Mouse (Mus musculus) layer of hippocampus, postnatal 14 days (tissue): ENCODE measurements around the gene Hrh3. TPM values are rescaled to one million over a fixed set of nuclear protein-coding genes. Genes with fewer than 3 reads are reported as not detected.

ENCODE experiments used
- DNase-seq, 2 experiments: peaks; one replicate each; pipeline ENCODE4 v3.0.0; 2021 to 2022; ENCODE audit warnings: low spot score in 2 of 2, mixed read lengths in 1 of 2
- total RNA-seq, 2 experiments: library from RNA; stranded (reverse); gene quantifications; 2 replicates each; pipeline ENCODE4 v1.2.3; 2021

The Hrh3 gene
- total RNA-seq, 2 experiments from 2014 or later = 24.8 to 33.6 TPM

DNA sequence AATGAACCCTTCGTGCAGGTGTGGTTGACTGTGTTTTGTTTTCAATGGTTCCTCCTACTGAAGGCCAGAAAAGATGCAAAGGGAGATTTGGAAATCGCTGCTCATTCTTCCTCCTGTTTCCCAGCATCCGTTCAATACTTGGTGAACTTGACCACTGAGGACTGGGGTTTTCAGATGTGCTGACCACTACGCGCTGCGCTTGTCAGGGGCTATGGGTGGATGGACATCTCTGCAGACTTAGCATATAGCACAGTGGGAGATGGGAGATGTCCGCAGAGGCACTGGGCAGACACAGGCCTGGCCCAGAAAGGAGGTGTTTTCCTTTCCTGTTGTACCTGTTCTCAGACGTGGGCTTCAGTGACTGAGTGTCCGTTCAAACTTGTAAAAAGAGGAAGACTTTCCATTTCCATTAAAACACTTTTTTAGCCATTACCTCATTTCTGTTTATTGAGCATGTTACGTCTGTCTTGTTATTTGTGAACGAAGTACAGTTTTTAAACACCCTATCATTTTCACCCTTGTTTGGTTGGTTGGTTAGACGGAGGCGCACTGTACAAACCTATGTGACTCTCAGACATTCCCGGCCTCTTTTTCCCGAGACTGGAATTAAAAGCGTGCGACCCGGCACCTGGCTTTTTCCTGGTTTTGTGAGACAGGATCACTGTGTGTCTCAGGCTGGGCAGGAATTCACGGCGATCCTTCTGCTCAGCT is 34.4 kb downstream of the Hrh3 start:
- DNase-seq = no peak

DNA sequence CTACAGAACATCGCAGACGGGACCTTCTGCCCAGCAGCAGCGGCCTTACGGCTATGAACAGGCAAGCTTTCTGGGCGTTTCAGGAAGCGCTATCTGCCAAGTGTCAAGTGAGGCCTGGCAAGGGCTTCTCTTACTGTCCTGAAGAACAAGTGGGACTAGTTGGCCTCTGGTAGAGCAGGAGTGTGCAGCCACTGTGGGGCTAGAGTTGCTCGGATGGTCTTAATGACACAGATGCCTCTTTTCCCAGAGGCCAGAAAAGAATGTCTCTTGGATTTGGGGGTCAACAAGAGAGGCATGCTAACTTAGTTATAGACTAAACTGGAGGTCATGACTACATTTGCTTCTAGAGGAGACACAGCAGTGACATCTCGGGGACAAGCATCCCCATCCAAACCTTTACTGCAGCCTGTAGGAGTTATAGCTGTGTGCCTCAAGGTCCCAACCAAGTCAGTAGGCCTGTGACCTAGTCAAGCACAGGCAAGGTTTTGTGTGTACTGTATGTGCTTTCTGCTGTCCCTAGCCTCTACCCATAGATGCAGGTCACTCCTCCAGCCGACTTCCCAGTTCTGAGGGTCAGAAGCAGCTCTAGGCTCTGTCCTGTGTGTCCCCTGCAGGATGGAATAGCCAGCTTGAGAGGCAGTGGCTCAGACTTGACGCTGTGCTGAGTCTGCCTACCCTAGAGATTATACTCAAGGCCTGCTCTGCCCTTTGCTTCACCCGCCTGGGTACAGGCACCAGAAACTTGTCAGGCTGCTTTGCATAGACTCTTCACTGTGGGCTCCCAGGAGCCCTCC is 40.8 kb downstream of the Hrh3 start:
- no peak for DNase-seq

- no peak for DNase-seq
Measured at GRCm38 (mm10) chr2:180053001-180053400, 51.3 kb downstream of the Hrh3 start.

GRCm38 (mm10) chr2:180051986-180052733 is 52.1 kb downstream of the Hrh3 start:
- no peak for DNase-seq

- peak; percentile 71 to 84 for DNase-seq
Measured at GRCm38 (mm10) chr2:180050986-180051385, 53.3 kb downstream of the Hrh3 start.

Other genes starting within 250 kb of the Hrh3 start
- 10 to 100 TPM; 17.9 to 18.5 TPM for gene Taf4, start 127.8 kb downstream of the Hrh3 start, total RNA-seq
- 100 to 1,000 TPM; 110 to 112 TPM for gene Lsm14b, start 79.5 kb downstream of the Hrh3 start, total RNA-seq
- 100 to 1,000 TPM; 189 to 195 TPM for gene Psma7, start 62.1 kb downstream of the Hrh3 start, total RNA-seq
- 10 to 100 TPM; 37.8 to 39.7 TPM for gene Ss18l1, start 62.0 kb downstream of the Hrh3 start, total RNA-seq
- gene Mtg2, start 33.9 kb downstream of the Hrh3 start, total RNA-seq = 10 to 100 TPM; 15.7 to 16.3 TPM
- 10 to 100 TPM; 52.0 to 53.5 TPM for gene Osbpl2, start 14.8 kb upstream of the Hrh3 start, total RNA-seq
- 100 to 1,000 TPM in 1 of 2 experiments, 10 to 100 TPM in 1; 98.4 to 104 TPM for gene Adrm1, start 67.0 kb upstream of the Hrh3 start, total RNA-seq
- 10 to 100 TPM in 1 of 2 experiments, 1 to 10 TPM in 1; 7.3 to 10.7 TPM for gene Lama5, start 121.4 kb upstream of the Hrh3 start, total RNA-seq
- gene Rps21, start 152.9 kb upstream of the Hrh3 start, total RNA-seq = 100 to 1,000 TPM; 571 to 582 TPM
- gene Cables2, start 169.0 kb upstream of the Hrh3 start, total RNA-seq = 10 to 100 TPM; 40.2 to 43.6 TPM
- not detected for gene Rbbp8nl, start 185.4 kb upstream of the Hrh3 start, total RNA-seq
- gene Gata5, start 230.2 kb upstream of the Hrh3 start, total RNA-seq = not detected